Mouse (Mus musculus) colon, adult 2 months (tissue): Measurements from ENCODE around the gene Gm3526. TPM values are rescaled to one million over a fixed set of nuclear protein-coding genes. Genes with fewer than 3 reads are reported as not detected.

Experiments
- polyA plus RNA-seq: library from polyadenylated mRNA; depleted of rRNA; stranded (reverse); fragments of >200 nt; gene quantifications from 2 replicates; pipeline ENCODE4 v1.2.3, GENCODE M21; 2012; rRNA removed

Gene Gm3526
- not detected in 2 replicates for polyA plus RNA-seq

GRCm38 (mm10) chr14:5260480-5260879 lies at the start of gene Gm3526:
Gene Gm3526 (minus strand): TSS chr14:5260580.

Other genes starting within 250 kb of the Gm3526 start
- not detected in 2 replicates for gene Gm3298, start 244.7 kb downstream of the Gm3526 start, polyA plus RNA-seq
- not detected in 2 replicates for gene 4930555G01Rik, start 210.0 kb downstream of the Gm3526 start, polyA plus RNA-seq
- gene Gm8281, start 189.5 kb downstream of the Gm3526 start, polyA plus RNA-seq = 0.07 TPM in 1 of 2 replicates, not detected in the other
- gene Gm8279, start 129.1 kb downstream of the Gm3526 start, polyA plus RNA-seq = not detected in 2 replicates
- not detected in 2 replicates for gene Gm3317, start 96.0 kb downstream of the Gm3526 start, polyA plus RNA-seq
- gene Gm8271, start 74.8 kb downstream of the Gm3526 start, polyA plus RNA-seq = not detected in 2 replicates
- not detected in 2 replicates for gene Gm3542, start 74.3 kb upstream of the Gm3526 start, polyA plus RNA-seq
- not detected in 2 replicates for gene Gm3500, start 128.5 kb upstream of the Gm3526 start, polyA plus RNA-seq
- gene Gm3194, start 194.9 kb upstream of the Gm3526 start, polyA plus RNA-seq = 0.16 TPM in 1 of 2 replicates, not detected in the other
- gene Gm8246, start 217.2 kb upstream of the Gm3526 start, polyA plus RNA-seq = not detected in 2 replicates
- gene Gm3187, start 223.6 kb upstream of the Gm3526 start, polyA plus RNA-seq = not detected in 2 replicates
- not detected in 2 replicates for gene Gm3488, start 241.1 kb upstream of the Gm3526 start, polyA plus RNA-seq